ENCODE assay signal across 10 mouse cellular contexts in genomic region chr6:73368836-73369141, GRCm38 (mm10).
DNase-seq lines count a peak whose midpoint lies in the region; ATAC-seq lines count a peak whose summit lies in the region.
"Had no signal": no experiment of that assay in that cellular context is flagged by ENCODE, and none has a peak within 500 bp of the region (broad histone marks: within the 10 kb centered on the region; RNA-seq: fewer than 3 reads in every experiment).

No protein-coding gene starts in this region.

- peak overlapping the region; percentile 52 for H3K4me2 ChIP-seq in embryonic facial prominence, embryonic 13.5 days
- H3K4me2 ChIP-seq in hindbrain, embryonic 13.5 days: peak overlapping the region; percentile 34
- peak overlapping the region; percentile 31 for H3K4me2 ChIP-seq in midbrain, embryonic 16.5 days (ENCODE audit: low read length)

- peak overlapping the region; percentile 15 for H3K4me3 ChIP-seq in embryonic facial prominence, embryonic 13.5 days
- no peak overlapping the region for H3K4me3 ChIP-seq in hindbrain, embryonic 13.5 days
- H3K4me3 ChIP-seq in midbrain, embryonic 16.5 days (ENCODE audit: low read depth, low read length): no peak overlapping the region

- H3K9ac ChIP-seq in embryonic facial prominence, embryonic 13.5 days: 0 out of 2 replicates have a peak overlapping the region, but pooled peaks have one; percentile 22
- H3K9ac ChIP-seq in hindbrain, embryonic 13.5 days: no peak overlapping the region
- H3K9ac ChIP-seq in midbrain, embryonic 16.5 days (ENCODE audit: low read depth, low read length): no peak overlapping the region
- H3K9ac ChIP-seq: liver, embryonic 14.5 days had no signal

- no peaks in the 10 kb centered on the region for H3K9me3 ChIP-seq in embryonic facial prominence, embryonic 13.5 days
- H3K9me3 ChIP-seq in hindbrain, embryonic 13.5 days: no peaks in the 10 kb centered on the region
- no peaks in the 10 kb centered on the region for H3K9me3 ChIP-seq in midbrain, embryonic 16.5 days (replicated peaks; ENCODE audit: control insufficient read depth, low read length, poor library complexity, severe bottlenecking)

- no peaks in the 10 kb centered on the region for H3K36me3 ChIP-seq in embryonic facial prominence, embryonic 13.5 days
- H3K36me3 ChIP-seq in hindbrain, embryonic 13.5 days: no peaks in the 10 kb centered on the region
- H3K36me3 ChIP-seq in midbrain, embryonic 16.5 days (ENCODE audit: control insufficient read depth, insufficient read depth, low read length): no peaks in the 10 kb centered on the region

- WGBS in embryonic facial prominence, embryonic 13.5 days: 14% methylated on average over 6 of the region's 6 CpGs
- 25% methylated on average over 6 of the region's 6 CpGs for WGBS in hindbrain, embryonic 13.5 days
- 23% methylated on average over 6 of the region's 6 CpGs for WGBS in midbrain, embryonic 16.5 days

- peaks cover 23% of the 10 kb centered on the region for H3K27me3 ChIP-seq in embryonic facial prominence, embryonic 13.5 days
- no peaks in the 10 kb centered on the region for H3K27me3 ChIP-seq in hindbrain, embryonic 13.5 days
- no peaks in the 10 kb centered on the region; the same call in none of the 2 replicates for H3K27me3 ChIP-seq in midbrain, embryonic 16.5 days (ENCODE audit: control insufficient read depth, insufficient read depth, low read depth, low read length)

- DNase-seq in layer of hippocampus, adult 18-20 months (ENCODE audit: low spot score in 2 of 2): peak; percentile 26 to 51
- DNase-seq in layer of hippocampus, postnatal 25 days (ENCODE audit: extremely low spot score in 1 of 2, low spot score in 1 of 2): no peak
- no peak for DNase-seq in retina, postnatal 1 day
- DNase-seq in ovary, postnatal 36 days (ENCODE audit: low spot score): no peak
- DNase-seq: cerebellum, adult 8-10 months; gastrocnemius, postnatal 25 days had no signal

- no peak for ATAC-seq in embryonic facial prominence, embryonic 13.5 days (ENCODE audit: insufficient number of reproducible peaks, insufficient read depth, low FRiP score, low TSS enrichment, low read depth)
- ATAC-seq in hindbrain, embryonic 13.5 days (ENCODE audit: low FRiP score): no peak
- ATAC-seq in midbrain, embryonic 16.5 days: no peak

- no peaks in the 10 kb centered on the region for H3K4me1 ChIP-seq in embryonic facial prominence, embryonic 13.5 days
- H3K4me1 ChIP-seq in hindbrain, embryonic 13.5 days (replicated peaks): peaks cover 10% of the 10 kb centered on the region
- peaks cover 3% of the 10 kb centered on the region; the same call in 1 of the 2 replicates for H3K4me1 ChIP-seq in midbrain, embryonic 16.5 days (ENCODE audit: control insufficient read depth, insufficient read depth, low read length)

- no peak overlapping the region for H3K27ac ChIP-seq in embryonic facial prominence, embryonic 13.5 days
- H3K27ac ChIP-seq in hindbrain, embryonic 13.5 days: no peak overlapping the region
- no peak overlapping the region for H3K27ac ChIP-seq in midbrain, embryonic 16.5 days (ENCODE audit: low read length)
- H3K27ac ChIP-seq: liver, embryonic 14.5 days had no signal

Comparison
In these comparisons a context has a peak if more than half of its experiments do, and no peak if none do; other contexts are left out.
1. DNase-seq: peak in layer of hippocampus, adult 18-20 months (2 of 2); none in layer of hippocampus, postnatal 25 days (0 of 2), retina, postnatal 1 day (single experiment) and ovary, postnatal 36 days (single experiment).
2. Peak in every context shown above with its lines, with median percentiles within 50 percentile points of each other: H3K4me2 ChIP-seq.